Mouse (Mus musculus): ENCODE measurements around the gene Kti12.

Gene Kti12

GRCm38 (mm10) chr4:108847715-108848504, at the start of gene Kti12:
Gene Kti12, plus strand, starts transcription at chr4:108847785.
- peak; percentile 84 to 90 for DNase-seq

- DNase-seq = peak; percentile 88
Measured at GRCm38 (mm10) chr4:108798083-108798830, 49.3 kb upstream of the Kti12 start.

DNA sequence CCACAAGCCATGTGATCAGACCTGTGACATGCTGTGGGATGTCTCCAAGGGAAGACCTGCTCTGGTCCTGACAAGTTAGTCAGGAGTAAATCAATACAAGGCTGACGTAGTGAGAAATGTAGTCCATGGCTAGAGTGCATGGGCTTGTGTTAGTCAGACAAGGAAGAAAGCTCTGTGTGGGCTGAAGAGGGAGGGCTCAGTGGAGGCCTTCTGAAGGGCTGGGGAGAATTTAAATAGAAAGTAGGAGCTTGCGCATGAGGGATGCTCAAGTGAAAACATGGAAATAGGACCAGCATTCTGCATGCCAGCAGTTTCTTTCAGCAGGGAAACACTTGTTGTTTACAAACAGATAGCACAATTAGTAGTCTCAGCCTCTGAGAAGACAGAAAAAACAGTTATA, 44.0 kb upstream of the Kti12 start:
- DNase-seq = no peak

DNA sequence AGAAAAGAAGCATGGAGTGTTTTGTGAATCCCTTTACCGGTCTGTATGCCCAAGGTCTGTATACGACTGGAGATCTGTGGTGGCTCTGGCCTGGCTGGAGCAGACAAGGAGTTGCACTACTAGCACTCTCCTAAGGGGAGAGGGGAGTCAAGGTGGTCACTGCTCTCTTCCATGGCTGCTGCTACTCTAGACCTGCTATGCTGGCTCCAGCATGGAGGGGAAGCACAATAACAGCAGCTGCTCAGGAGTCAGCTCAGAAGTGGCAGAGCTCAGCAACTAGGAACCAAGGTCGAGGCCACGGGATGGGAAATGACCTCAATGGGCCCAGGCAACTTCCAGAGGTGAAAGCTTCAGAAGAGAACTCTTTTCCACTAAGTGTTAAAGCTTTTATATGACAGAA, 36.4 kb upstream of the Kti12 start:
- no peak for DNase-seq

DNA sequence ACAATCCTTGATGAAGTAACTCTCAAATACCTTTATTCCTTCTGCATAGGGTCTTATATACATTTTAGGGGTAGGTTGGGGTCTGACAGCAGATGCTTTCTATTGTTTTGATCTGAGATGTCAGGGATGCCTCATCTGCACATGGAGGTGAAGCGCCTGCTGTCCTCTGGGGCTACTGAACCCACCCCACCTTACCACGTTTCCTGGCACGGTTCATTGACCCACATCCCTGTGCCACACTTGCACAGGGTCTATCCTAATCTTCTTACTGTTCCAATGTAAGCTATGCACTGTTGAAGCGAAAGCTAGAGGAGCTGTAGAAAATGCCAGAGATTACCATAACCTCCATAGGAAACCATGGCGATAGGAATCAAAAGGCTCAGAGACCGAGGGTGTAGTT, 36.0 kb upstream of the Kti12 start:
- DNase-seq = no peak

- no peak for DNase-seq
Measured at GRCm38 (mm10) chr4:108825677-108826076, 21.9 kb upstream of the Kti12 start.

GRCm38 (mm10) chr4:108826096-108826495, 21.5 kb upstream of the Kti12 start:
- no peak for DNase-seq

DNA sequence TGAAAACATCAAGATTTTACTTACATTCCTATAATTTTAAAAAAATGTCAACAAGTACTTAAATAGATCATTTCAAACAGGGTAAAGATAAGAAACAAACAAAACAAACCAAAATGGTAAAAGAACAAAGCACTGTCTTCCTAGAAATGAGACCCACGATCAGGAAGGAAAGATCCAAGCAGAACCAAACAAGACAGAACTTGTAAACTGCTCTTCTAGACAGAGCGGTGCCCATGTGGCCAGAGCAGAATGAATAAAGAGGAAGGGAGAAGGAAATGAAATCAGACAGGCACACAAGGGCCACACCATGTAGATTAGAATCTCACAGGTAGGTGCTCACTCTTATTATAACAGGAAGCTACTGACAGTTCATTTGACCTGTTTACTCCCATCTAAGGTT, 20.9 kb upstream of the Kti12 start:
- DNase-seq = no peak

- DNase-seq = no peak
Measured at GRCm38 (mm10) chr4:108830698-108831097, 16.9 kb upstream of the Kti12 start.

GRCm38 (mm10) chr4:108832916-108833827, 14.4 kb upstream of the Kti12 start, which contains the start of gene Btf3l4:
Gene Btf3l4, minus strand, starts transcription at chr4:108833614.
- DNase-seq = peak; percentile 91 to 96

DNA sequence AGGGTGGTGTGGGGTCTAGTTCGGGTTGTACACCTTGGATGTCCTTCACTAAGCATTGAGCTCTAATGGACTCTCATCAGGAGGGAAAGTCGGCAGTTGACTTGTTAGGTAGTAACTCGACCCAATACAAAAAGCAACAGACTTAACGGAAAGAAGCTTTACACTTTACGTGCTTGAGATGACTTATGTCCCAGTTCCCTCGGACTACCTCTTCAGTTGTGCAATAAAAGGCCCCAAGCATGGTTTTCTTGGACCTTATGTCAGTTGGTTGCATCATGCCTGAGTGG, 13.8 kb upstream of the Kti12 start:
- no peak for DNase-seq

DNA sequence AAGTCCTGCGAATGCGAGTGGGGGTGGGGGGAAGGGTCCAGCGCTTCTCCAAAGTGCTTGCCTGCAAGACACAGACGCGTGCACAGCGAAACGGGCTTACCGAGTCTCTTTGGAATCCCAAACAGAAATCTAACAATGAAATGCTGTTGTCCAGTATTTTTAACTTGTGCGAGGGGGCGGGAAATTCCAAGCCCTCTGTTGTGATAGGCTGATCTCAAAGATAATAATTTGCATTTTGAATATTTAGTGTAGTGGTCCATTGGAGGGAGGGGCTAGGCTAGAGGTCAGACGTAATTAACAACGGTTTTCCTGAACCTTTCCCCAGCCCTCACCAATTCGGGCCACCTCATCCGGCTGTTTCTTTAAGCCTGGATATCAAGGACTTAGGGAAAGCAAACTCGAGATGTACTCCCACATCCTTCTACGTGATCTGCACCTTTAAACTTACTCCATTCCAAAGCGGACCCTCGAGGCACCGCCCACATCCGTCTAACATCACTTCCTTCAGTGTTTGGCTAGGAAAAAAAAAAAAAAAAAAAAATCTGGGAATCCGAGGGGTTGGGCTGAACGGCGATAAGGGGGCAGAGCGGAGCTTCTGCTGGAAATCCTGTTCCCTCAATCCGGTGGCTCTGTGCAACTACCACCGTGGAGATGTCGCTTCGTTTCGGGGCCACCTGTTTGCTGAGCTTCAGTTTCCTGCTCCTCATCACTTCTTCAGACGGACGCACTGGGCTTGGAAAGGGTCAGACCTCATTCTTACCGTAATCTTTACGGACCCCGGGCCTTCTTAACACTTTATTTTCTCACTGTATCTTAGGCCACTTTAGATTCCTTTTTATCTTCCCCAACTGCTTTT, 13.2 kb upstream of the Kti12 start, which contains the start of gene Txndc12:
Txndc12 (plus strand) TSS at position 487 of the 856 bp plus-strand sequence.
- peak; percentile 90 to 95 for DNase-seq

GRCm38 (mm10) chr4:108834971-108835311, 12.6 kb upstream of the Kti12 start:
- peak; percentile 10 to 42 for DNase-seq

DNA sequence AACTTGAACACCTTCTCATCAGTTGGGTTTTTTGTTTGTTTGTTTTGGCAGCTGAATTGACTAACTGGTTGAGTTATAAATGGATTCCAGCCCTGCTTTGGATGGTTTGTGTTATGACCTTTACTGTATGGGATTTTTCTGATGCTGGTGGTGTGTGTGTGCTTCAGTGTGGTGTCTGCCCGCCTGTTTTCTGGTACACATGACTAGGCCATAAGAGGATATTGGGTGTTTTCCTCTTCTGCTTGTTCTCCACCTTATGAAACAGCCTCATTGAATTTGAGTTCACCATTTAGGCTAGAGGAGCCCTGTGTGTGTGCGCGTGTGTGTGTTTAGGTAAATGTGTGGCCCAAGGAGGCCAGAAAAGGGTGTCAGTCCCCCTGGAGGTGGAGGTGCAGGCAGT, 12.1 kb upstream of the Kti12 start:
- DNase-seq = peak in 1 of 2 experiments; percentile 8

- DNase-seq = no peak
Measured at GRCm38 (mm10) chr4:108838031-108838430, 9.6 kb upstream of the Kti12 start.

DNA sequence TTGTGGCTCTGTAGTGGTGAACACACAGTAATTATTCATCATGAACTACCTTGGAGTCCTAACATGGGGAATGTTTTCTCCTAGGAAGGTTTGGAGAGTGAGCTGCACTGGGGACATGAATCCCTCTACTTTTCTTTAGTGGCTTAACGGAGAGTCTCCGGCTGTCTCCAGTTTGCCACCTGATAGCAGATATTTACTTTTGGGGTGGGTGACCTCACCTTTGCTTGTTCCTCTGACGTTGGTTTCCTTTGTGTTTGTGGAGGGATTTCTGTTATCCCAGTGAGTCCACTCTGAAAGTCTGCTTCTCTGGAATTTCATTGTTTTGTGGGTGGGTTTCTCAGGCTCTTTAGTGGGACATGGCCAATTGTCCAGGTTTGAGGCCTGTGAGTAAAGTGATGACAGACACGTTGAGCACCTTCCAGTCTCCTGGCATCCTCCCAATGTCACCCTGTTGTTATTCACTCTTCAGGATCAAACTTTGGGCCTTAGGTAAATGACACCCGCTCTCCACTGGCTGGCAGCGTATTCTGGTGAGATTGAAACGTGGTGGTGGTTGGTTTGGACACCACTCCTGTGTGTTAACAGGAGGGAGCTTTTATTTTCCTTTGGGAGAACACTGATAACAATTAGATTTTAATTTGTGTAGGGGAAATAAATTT, 5.5 kb upstream of the Kti12 start:
- DNase-seq = no peak

DNA sequence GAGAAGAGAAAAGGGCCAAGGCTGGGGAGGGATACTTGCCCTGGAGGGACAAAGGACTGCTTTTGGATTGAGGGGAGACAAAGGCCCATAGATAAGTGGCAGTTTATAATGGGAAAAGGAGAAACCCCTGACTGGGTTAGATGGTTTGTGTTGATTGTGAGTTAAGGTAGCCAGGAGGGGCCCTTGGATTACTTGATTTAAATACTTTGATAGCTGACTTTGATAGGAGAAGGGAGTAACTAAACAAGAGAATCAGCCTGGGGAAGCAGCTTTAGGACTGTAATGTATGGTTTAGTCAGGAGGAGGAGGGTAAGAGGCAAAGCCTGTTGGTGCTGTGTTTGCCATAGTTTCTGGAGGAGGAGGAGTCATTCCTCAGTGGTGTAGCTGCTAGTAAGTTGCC, 4.2 kb upstream of the Kti12 start:
- no peak for DNase-seq

- DNase-seq = no peak
Measured at GRCm38 (mm10) chr4:108845824-108846569, 1.6 kb upstream of the Kti12 start.

DNA sequence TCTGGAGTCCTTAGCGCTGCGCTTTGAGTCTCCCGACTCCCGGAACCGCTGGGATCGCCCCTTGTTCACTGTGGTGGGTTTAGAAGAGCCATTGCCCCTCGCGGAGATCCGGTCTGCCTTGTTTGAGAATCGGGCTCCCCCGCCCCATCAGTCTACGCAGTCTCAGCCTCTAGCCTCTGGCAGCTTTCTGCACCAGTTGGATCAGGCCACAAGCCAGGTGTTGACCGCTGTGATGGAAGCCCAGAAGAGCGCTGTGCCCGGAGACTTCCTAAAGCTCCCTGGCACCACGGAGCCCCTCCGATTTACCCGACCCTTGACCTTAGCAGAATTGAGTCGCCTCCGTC, 892 bp downstream of the Kti12 start, which contains the start of gene A730015C16Rik:
A730015C16Rik (minus strand) TSS at position 115 of the 344 bp plus-strand sequence.
- DNase-seq = no peak

DNA sequence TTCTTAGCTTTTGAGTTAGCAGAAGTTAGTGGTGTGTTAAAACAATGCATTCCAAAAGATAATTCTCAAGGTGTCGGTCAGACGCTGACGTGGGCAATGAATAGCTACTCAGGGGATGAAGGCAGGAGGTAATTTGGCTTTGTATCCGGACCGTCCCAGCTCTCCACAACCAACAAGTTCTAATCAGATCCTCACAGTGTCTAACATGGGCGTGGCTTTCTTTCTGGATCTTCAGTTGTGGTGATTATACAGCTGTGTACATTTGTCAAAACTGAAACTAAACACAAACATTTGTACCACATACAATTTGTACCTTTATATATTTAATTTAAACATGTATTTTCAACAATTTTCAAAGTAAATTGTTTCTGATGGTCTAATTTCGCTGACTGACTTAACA, 19.2 kb downstream of the Kti12 start:
- DNase-seq = no peak
